Mouse (Mus musculus): Measurements from ENCODE around the gene Aurkaip1.

The Aurkaip1 gene

DNA sequence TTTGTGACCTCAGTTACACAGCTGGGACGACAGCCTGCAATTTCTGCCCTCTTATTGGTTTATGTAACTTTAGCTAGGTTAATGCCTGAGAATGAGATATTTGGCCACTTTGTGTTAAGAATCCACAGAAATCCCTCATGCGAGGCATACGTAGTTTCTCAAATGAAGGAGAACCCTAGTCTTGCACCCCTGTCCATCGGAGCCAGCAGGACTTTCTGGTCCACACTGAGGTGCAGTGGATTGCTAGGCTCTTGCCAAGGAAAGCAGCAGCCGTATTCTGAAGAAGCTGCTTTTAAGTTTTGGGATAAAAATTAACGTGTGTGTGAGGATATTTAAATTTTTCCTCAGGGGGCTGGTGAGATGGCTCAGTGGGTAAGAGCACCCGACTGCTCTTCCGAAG lies 476 bp upstream of the Aurkaip1 start:
- no peak for DNase-seq

DNA sequence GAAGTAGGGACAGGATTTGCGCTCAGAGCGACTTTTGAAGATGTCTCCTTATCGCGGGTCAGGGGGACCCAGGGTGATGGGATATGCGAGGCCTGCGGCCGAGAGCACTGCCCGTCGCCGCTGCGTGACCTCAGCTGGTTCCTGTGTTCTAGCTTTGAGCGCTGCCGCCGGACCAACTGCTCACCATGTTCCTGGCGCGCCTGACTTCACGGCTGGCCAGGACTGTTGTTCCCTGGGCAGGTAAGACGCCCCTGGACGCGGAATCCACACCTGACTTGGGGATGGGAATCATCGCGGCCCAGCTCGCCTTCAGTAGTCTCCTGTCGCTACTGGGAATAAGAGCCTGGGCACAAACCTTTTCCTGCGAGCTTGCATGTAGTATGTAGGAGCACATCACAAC lies 759 bp downstream of the Aurkaip1 start:
- no peak for DNase-seq

DNA sequence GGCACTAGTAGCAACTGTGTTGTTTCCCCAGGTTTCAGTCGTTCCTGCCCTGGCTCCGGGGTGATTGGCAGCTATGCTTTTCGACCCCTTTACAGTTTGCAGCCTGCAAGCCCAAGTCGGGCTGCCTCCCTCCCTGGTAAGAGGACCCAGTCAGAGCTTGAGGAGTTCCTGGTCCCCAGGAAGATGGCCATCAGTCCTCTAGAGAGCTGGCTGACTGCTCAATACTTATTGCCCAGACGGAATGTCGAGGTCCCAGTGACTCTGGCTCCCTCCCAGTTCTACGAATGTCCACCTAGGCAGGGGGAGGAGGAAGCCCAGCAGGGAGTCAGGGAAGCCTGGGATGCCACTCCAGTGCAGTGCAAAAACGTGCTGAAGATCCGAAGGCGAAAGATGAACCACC lies 1.2 kb downstream of the Aurkaip1 start:
- no peak for DNase-seq

DNA sequence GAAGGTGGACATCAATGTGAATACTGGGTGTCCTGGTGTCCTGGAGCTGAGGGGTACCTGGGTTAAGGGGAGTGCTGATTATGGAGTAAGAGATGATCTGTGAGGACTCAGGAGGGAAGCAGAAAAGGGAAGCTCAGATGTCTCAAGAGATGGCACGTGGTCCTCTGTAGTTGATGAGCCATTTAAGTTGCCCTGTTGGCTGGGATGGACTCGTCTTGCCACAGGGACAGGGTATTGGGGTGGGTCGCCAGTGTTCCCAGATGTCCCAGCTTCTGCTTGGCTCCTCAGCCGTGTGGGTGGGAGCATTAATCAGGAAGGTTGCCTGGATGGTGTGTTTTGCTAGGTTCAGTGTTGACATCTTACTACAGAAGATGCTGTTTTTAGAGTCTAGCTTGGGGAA lies 2.2 kb downstream of the Aurkaip1 start:
- DNase-seq: no peak

DNA sequence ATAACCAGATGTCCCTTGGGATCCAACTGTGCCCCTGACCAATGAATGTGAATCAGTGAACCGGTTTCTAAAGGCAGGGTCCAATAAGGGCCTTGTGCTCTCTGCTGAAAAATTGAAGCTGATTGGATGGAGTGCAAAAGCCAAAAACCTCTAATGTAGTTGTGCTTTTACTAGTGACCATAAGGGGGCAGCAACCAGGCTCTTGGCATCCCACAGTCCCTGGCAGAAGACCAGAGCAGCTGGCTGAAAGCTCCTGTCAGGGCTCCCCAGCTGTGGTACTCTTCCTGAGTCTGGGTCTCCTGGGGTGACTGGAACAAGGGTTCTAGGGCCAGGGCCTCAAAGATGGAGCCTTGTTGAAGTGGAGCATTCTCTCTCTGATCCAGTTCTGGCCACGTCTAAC lies 2.8 kb downstream of the Aurkaip1 start:
- DNase-seq: peak; percentile 67

DNA sequence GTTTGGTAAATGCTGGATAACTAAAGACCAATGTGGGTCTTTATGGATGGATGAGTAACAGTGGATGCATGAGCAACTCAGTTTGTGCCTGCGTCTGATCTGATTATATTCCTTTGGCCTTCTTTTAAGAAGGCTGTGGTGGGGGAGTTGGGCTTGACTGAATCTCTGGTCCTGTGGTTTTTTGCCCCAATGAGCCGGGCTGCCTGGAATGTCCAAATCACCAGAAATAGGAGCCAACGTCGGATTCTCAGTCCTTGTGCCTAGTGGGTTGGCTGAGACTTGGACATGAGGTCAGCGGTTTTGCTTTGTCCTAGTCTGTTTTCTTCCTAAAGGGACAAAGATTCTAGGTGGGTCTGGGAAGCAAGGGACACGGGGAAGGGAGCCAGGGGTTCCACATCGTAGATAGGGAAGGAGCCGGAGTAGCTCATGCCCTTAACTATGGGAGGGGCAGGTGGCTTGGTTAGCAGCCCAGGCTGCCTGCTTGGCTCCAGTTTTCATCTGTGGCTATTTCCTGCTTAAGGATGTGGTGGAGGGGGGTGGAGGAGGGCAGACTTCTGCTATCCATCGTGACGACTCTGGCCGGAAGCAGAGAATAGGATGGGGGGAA lies 6.4 kb downstream of the Aurkaip1 start:
- no peak for DNase-seq

DNA sequence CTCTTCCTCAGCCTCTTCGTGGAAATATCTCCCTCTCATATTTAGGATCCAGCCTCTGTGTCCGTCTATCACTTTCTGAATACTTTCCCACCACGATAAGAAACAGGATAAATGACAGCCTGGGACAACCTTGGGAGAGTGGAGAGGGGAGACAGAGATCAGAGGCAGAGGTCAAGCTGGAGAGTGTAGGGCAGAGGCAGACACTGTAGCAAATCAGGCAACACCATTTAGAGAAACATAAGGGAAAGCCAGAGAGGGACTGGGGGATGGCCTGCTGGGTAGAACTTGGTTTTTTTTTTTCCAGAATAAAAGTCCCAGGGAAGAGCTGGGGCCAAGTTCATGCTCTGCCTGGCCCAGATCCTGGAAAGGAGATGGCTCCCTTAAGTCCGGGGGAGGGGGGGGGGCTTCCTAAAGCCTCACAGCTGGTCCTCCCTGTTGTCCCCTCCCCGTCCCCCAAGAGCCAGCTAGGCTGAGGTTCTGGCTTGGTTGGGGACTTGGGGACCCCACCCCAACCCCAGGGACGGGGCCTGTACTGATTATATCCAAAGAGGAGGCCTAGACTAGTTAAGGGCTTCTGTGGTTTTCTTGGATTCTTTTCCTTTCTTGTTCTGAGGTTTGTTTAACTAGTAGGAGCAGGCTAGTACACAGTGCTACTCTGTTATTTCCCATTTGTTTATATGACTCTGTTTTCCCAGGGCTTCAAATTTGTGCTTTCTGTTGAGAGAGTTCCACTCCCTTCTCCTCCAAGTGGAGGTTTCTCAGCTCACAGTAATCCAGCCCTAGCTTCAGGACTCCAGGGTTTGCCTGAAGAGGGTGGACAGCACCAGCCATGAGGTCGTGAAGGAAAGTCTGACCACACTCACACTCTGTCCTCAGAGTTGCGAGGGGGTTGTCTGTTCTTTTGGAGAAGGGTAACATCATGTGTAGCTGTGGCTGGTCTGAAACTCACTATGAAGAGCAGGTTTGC lies 7.4 kb downstream of the Aurkaip1 start:
- DNase-seq: no peak

DNA sequence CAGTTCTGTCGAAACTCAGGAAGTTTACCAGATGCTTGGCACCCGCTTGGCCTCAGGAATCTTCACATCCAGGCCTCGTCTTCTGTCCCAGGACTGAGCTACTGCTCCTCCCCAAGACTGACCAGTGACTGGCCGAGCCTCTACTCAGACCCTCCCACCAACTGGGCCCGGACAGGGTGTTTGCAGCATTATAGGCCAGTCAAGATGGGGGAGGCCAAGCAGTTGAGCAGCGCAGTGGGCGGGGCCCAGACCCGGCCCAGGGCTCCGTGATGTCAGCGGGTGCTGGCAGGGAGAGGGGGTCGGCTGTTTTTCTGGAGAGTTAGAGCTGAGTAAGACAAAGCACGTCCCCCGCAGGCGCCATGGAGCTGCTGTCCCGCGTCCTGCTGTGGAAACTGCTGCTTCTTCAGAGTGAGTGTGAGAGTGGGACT lies 8.4 kb downstream of the Aurkaip1 start, which contains the start of gene Mxra8:
Gene Mxra8 (plus strand): TSS at position 198 of the 428 bp plus-strand sequence.
- DNase-seq: no peak

DNA sequence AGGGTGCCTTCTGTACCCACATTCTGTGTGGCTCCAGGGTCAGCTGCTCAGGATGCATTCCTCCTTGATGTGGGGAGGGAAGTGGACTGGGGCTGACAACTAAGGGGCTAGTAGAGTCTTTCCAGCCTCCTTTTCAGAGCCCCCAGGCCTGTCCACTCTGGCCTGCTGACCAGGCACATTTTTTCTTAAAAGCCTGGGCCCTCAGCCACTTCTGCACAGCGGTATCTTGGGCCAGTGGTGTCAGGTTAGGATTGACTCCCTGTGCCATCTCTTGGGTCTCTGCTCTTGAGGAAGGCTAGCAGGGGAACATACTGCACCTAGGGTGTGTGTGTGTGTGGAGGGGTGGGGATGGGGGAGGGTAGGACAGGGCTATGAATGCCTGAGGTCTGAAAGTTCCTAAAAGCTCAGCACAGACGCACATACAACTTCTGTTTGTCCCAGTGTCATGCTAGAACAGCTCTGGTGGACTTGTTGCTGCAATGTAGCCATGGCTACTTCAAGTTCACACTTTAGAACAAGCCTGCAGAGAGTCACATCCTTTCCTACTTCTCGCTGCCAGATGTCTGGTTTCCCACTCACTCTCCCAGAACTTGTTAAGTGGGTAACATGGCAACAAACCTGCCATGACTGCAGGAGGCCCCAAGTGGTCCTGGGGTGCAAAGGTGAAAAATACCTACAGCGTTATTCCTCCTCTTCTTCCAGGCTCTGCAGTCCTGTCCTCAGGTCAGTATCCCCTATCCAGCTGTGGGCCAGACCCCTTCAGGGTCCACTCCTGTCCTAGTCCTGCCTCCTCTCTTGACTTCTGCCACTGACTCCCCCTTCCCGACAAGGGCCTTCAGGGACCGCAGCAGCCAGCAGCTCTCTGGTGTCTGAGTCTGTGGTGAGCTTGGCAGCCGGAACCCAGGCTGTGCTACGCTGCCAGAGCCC lies 9.3 kb downstream of the Aurkaip1 start:
- no peak for DNase-seq

DNA sequence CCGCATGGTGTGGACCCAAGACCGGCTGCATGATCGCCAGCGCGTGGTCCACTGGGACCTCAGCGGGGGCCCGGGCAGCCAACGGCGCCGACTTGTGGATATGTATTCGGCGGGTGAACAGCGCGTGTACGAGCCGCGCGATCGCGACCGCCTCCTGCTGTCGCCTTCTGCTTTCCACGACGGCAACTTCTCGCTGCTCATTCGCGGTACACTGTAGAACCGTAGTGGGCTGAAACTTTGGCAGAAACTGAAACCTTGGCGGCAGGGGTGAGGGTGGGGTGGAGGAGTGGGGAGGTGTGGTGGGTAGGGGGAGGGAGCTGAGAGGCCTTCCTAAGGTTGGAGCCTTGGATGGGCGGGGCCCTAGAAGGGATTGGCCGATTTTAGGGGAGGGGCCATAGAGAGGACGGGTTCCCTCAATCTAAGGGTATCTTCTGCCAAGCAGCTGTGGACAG lies 10.0 kb downstream of the Aurkaip1 start:
- no peak for DNase-seq

DNA sequence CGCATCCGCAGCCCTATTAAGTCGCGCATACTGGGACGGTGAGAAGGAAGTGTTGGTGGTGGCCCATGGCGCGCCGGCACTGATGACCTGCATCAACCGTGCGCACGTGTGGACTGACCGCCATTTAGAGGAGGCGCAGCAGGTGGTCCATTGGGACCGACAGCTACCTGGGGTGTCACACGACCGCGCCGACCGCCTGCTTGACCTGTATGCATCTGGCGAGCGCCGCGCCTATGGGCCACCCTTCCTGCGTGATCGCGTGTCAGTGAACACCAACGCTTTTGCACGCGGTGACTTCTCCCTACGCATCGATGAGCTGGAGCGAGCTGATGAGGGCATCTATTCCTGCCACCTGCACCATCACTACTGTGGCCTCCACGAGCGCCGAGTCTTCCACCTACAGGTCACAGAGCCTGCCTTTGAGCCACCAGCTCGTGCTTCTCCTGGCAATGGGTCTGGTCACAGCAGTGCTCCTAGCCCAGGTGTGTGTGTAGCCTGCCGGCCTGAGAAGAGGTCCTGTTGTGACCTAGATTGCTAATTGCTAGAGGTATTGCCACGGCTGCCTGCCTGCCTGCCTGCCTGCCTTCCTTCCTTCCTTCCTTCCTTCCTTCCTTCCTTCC lies 10.7 kb downstream of the Aurkaip1 start:
- DNase-seq: no peak

DNA sequence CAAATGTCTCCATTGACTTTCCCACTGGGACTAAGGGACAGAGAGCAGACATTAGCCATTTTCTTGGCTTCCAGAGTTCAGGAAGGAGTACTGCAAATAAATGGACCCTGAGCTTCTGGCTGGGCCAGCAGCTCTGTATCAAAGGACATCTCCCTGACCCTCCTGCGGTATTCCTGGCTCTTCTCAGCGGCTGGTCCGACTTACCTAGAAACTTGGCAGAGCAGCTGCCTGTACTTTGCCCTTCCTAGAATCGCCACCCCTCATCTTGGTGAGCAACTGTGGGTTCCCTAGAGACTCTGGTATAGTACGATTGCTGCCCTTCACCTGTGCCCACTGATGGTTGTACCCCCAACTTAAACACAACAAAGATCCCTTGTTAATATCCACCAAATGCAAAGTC lies 12.2 kb downstream of the Aurkaip1 start:
- DNase-seq: no peak

DNA sequence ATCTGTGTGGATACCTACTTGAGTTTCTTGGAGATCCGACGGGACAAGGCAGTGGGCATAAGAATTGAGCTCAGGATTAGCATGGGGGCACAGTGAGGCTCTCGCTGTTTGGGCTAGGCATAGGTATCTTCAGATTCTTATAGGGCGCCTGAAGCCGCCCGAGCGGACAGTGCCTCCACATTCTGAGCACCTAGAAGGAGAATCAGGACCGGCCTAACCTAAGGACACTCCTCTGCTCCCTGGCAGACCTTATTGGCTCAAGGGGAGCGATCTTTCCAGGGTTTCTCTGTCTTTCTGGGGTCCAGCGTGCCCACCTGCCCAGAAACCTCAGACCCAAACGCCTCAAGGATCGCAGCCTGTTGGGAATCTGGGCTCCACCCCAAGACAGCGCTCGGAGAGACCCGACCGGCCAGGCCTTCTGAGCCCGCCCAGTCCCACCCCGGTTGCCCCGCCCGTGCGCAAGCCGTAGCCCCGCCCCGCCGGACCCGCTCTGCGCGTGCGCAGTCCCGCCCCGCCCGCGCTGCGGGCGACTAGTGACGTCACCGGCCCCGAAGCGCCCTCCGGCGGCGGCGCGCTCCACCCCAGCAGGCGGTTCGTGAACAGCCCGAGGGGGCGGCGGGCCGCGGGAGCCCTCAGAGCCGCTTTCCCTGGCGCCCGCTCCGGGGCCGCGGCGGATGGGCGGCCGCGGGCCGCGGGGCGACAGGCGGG lies 16.0 kb downstream of the Aurkaip1 start, which contains the start of gene Dvl1:
Gene Dvl1 (plus strand): TSS at position 532 of the 708 bp plus-strand sequence.
- peak; percentile 97 for DNase-seq

DNA sequence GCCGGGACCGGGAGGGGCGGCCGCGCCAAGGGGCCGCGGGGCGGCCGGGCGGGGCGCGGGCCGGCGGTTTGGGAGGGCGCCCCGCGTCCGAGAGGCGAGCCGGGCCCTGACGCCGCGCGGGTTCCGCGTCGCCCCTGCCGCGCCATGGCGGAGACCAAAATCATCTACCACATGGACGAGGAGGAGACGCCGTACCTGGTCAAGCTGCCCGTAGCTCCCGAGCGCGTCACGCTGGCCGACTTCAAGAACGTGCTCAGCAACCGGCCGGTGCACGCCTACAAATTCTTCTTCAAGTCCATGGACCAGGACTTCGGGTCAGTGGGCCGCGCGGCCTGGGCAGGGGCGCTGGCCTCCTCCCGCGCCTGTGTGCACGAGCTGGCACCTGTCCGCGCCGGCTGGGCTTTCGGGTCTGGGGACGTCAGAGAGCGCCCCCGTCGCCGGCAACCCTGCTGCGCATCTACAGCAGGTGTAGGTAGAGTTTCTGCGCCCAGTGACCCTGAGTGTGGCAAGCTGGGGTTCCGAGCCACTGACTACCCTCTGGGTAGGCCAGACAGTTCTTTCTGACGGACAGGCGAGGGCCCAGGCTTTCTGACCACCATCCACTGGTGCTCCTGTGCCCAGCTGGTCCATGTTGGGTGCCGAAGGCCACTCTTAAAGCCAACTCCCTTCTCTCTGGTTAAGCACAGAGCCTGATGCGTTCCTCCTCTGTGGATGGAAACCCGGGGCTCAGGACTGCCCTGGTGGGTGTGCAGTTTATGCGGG lies 16.7 kb downstream of the Aurkaip1 start:
- no peak for DNase-seq

DNA sequence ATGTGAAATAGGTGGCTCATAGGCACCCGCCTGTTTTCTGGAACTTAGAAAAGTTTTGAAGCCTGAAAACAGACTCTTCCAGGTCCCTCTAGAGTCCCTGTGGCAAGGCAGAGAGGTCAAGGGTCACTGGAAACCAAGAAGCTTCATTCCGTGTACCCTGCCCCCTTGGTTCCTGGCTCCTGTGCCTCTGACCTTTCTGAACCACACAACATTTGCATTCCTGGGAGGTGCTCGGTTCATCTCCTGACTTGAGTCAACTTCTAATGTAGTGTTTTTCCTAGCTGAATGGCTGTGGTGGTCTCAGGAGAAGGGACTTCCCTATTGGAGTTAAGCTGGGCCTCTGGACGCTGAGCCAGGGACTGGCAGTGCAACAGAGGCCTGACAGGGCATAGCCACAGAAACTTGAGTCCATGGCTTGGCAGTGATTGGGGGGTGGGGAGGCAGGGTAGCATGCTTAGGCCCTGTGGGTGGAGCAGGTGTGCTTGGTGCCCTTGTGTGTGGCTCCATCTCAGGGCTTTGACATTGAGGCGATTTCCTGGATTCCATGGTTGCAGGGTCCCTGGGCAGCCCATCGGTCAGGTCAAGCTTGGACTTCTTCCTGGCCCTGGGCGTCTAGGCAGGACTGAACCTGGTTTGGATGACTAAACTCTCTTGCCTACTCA lies 17.5 kb downstream of the Aurkaip1 start:
- DNase-seq: no peak

DNA sequence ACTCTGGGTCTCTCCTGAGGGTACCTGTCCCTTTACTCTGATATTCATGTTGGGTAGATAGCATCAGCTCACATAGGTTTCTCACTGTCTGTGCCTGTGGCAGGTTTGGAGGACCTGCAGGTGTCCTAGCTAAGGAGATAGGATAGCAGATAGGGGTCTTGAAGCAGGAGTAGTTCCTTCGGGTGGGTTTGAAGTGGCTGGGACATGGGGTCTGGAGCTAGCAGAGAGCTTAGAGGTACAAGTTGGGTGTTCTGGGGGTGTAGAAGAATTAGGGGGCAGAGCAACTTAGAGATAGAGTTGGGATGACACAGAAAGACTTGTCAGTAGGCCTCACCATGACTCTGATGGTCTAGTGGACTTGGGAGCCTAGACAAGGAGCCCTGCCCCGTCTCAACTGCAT lies 18.3 kb downstream of the Aurkaip1 start:
- no peak for DNase-seq

DNA sequence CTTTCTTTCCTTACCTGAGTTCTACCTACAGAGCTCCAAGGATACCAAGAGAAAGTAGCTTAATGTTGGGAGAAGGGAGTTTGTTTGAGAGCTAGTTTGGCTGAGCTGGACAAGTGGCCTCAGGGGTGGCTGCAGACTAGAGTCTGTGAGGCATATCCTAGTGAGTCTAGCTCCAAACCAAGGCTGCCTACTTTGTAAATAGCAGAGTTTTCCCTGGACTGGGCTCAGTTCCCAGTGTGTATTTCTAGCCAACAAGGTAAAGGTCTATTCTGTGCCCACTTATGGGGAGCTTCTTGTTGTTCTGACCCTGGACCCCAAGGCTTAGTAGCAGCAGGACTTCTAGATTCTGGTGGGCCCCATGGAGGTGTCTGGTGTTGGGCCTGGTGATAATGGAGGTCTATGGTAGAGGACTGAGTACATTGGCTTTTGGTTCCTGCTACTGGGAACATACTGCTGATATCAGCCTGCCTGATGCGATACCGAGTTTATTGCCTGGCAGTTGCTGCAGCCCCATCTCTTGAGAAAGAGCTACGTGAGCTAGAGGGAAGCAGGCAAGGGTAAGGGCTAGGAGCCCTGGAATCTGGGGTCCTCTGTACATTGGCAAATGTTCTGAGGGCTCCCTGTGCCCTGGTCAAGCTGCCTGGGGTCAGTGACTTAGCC lies 18.9 kb downstream of the Aurkaip1 start:
- DNase-seq: no peak

DNA sequence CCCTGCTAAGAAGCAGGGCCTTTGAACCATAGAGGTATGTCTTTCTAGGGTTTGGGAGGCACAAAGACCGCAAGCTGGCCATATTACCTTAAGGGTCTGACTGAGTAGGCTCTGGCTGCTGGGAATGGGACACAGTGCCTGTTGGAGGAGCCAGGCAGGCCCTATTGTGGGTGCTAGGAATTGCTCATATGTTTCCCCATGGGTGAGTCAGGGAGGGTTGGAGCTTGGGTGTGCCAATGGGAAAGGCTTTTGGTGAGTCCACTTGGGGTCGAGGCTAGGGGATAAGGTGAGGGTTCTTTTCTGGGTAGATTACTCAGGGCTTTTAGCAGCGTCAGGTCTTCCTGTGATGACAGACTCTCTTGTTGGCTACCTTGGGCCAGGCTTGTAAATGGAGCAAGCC lies 20.3 kb downstream of the Aurkaip1 start:
- no peak for DNase-seq

DNA sequence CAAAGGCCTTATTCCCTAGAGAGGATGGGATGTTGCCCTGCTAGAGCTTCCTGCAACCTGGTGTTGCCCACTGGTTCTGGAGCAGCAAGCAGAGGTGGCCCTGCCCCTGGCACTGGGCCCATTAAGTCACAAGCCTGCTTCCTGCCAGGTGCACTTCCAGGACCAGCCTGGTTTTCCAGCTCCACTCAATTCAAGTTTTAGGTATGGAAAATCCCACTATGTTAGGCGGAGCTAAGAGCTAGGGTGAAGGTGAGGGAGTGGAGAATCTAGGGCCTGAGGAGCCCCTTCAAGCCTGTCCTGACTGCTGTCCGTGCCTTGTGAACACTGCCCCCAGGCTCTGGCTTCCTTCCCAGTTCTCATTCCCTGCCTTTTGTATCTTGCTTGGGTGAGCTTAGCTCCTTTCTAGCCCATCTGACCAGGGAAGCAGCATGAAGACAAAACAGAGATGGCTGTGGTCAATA lies 20.9 kb downstream of the Aurkaip1 start:
- no peak for DNase-seq

DNA sequence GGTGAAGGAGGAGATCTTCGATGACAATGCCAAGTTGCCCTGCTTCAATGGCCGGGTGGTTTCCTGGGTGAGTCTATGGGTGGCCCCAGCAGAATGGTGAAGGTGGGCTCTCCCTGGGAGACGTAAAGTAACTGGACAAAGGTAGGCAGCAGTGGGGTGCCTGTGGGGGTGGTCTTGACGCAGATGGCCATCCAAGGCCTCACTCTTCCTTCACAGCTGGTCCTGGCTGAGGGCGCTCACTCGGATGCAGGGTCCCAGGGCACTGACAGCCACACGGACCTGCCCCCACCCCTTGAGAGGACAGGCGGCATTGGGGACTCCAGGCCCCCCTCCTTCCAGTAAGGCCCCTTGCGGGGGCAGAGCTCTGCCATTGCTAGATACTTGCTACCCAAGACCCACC lies 22.3 kb downstream of the Aurkaip1 start:
- DNase-seq: no peak

Data from right cerebral cortex, postnatal 25 days (tissue).